Mouse (Mus musculus) E14TG2a.4 (cell line): Measurements from ENCODE around the gene Hace1.

Experiments used
- CTCF ChIP-seq: conservative IDR thresholded peaks from 2 replicates; pipeline ENCODE4 v1.5.1; 2014; ENCODE audit warnings: low read length
- NANOG ChIP-seq: IDR thresholded peaks from 2 replicates; pipeline ENCODE4 v1.6.1; 2014; ENCODE audit warnings: borderline replicate concordance, low read length, mixed read lengths
- POU5F1 ChIP-seq: IDR thresholded peaks from 2 replicates; pipeline ENCODE4 v1.6.1; 2014; ENCODE audit warnings: low read length, borderline replicate concordance

GRCm38 (mm10) chr10:45686191-45686590 is 108.6 kb downstream of the Hace1 start:
- TF ChIP-seq CTCF = no peak
- TF ChIP-seq POU5F1 = no peak
- TF ChIP-seq NANOG = no peak
